Mouse (Mus musculus) liver, embryonic 15.5 days (tissue): ENCODE results near the gene Cst9. TPM values are rescaled to one million over a fixed set of nuclear protein-coding genes. Genes with fewer than 3 reads are reported as not detected.

Experiments used
- ATAC-seq: fragments of 200-750 bp; cut with Nextera tagmentation; 2 replicates; pipeline ENCODE4 v1.8.0; 2017; ENCODE audit warnings: moderate number of reproducible peaks, mild to moderate bottlenecking, moderate library complexity; ENCODE audit not compliant: insufficient read depth
- H3K27ac ChIP-seq: fragments of 300-500 bp; sonication (generic); replicated peaks from 2 replicates; pipeline ENCODE4 v1.5.1; 2015; ENCODE audit warnings: mild to moderate bottlenecking, inconsistent platforms
- H3K27me3 ChIP-seq: fragments of 300-500 bp; sonication (generic); 2 replicates; pipeline ENCODE4 v1.6.1; 2015; ENCODE audit warnings: mild to moderate bottlenecking, inconsistent platforms
- H3K36me3 ChIP-seq: fragments of 300-500 bp; sonication (generic); replicated peaks from 2 replicates; pipeline ENCODE4 v1.6.1; 2015; ENCODE audit warnings: moderate library complexity, mild to moderate bottlenecking, inconsistent platforms
- H3K4me1 ChIP-seq: fragments of 300-500 bp; sonication (generic); replicated peaks from 2 replicates; pipeline ENCODE4 v1.6.1; 2015; ENCODE audit warnings: inconsistent platforms
- H3K4me2 ChIP-seq: fragments of 300-500 bp; sonication (generic); 2 replicates; pipeline ENCODE4 v1.6.1; 2015; ENCODE audit warnings: moderate library complexity, mild to moderate bottlenecking, inconsistent platforms
- H3K4me3 ChIP-seq: fragments of 300-500 bp; sonication (generic); replicated peaks from 2 replicates; pipeline ENCODE4 v1.5.1; 2015; ENCODE audit warnings: mild to moderate bottlenecking, inconsistent platforms
- H3K9ac ChIP-seq: fragments of 300-500 bp; sonication (generic); 2 replicates; pipeline ENCODE4 v1.6.1; 2015; ENCODE audit warnings: moderate library complexity, mild to moderate bottlenecking, inconsistent platforms
- H3K9me3 ChIP-seq: fragments of 300-500 bp; sonication (generic); replicated peaks from 2 replicates; pipeline ENCODE4 v1.6.1; 2016; ENCODE audit warnings: inconsistent platforms
- WGBS: fragments of 180-500 bp; shearing (Covaris S2); methylation state at CpG from one replicate; pipeline ENCODE4 v1.1.7; 2015; ENCODE audit warnings: mixed read lengths; ENCODE audit not compliant: insufficient replicate concordance; 5-methylcytosine and 5-hydroxymethylcytosine counted together
- polyA plus RNA-seq: library from polyadenylated mRNA; unstranded; fragments of >200 nt; fragmentation: Nextera tagmentation; extraction: Ambion mirVana; gene quantifications from 2 replicates; pipeline ENCODE4 v1.2.1, GENCODE M21; 2015

The Cst9 gene
- polyA plus RNA-seq, 1 experiment from 2014 or later, result 0.17 TPM

DNA sequence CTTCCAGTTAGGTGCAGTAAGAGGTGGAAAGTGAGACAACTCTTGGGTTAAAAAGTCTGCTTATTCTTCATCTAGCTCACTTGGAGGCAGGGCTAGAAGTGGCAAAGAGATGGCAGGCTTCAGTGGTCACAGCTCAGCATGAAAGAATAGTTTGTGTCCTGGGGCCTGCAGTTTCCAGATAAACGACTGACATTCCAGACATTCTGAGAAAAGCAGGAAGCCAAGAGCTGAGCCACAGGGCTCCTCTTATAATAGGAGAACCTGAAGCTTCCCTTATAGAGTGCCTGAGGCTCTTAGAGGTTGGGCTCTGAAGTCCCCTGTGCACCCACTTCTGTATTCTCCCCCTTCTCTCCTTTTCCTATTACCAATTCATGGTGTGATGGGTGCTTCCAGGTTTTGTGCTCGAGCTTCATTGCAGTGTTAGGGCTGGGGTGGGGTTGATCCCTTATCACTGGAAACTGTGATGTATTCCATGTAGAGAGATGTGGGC, 43.7 kb downstream of the Cst9 start:
- whole genome bisulfite sequencing, result 4% methylated on average over 2 of the region's 2 CpGs
- no peak for ATAC-seq

GRCm38 (mm10) chr2:148879199-148879598, 44.3 kb downstream of the Cst9 start:
- Histone ChIP-seq H3K4me3 (no peak overlapping the region), H3K4me1 (peaks cover 22% of the 10 kb centered on the region), H3K36me3 (no peaks in the 10 kb centered on the region), H3K27me3 (0 out of 2 replicates have a peak, but pooled peaks cover 2% of the 10 kb centered on the region), H3K27ac (no peak overlapping the region), H3K4me2 (no peak overlapping the region), H3K9ac (no peak overlapping the region), H3K9me3 (no peaks in the 10 kb centered on the region)
- 38% methylated on average over 1 of the region's 1 CpGs for WGBS
- no peak for ATAC-seq

More for the DNA sequence above, 43.7 kb downstream of the Cst9 start:
- Histone ChIP-seq H3K4me3 (no peak overlapping the region), H3K27ac (no peak overlapping the region), H3K27me3 (0 out of 2 replicates have a peak, but pooled peaks cover 2% of the 10 kb centered on the region), H3K36me3 (no peaks in the 10 kb centered on the region), H3K4me1 (peaks cover 27% of the 10 kb centered on the region), H3K4me2 (no peak overlapping the region), H3K9ac (no peak overlapping the region), H3K9me3 (no peaks in the 10 kb centered on the region)

GRCm38 (mm10) chr2:148884738-148885137, 49.8 kb downstream of the Cst9 start:
- H3K9ac ChIP-seq, result no peak overlapping the region
- no peaks in the 10 kb centered on the region for H3K4me1 ChIP-seq
- H3K36me3 ChIP-seq, result no peaks in the 10 kb centered on the region
- H3K4me3 ChIP-seq, result no peak overlapping the region
- ATAC-seq, result no peak
- 0 out of 2 replicates have a peak, but pooled peaks cover 2% of the 10 kb centered on the region for H3K27me3 ChIP-seq
- no peak overlapping the region for H3K27ac ChIP-seq
- no peaks in the 10 kb centered on the region for H3K9me3 ChIP-seq
- no peak overlapping the region for H3K4me2 ChIP-seq

Other genes starting within 250 kb of the Cst9 start
- gene Nxt1, start 162.5 kb upstream of the Cst9 start, polyA plus RNA-seq, result 43.9 and 51.8 TPM in 2 replicates
- 9.5 and 10.4 TPM in 2 replicates for gene Gzf1, start 154.1 kb upstream of the Cst9 start, polyA plus RNA-seq
- 0.29 and 0.30 TPM in 2 replicates for gene Napb, start 102.7 kb upstream of the Cst9 start, polyA plus RNA-seq
- gene Cstl1, start 84.8 kb upstream of the Cst9 start, polyA plus RNA-seq, result not detected in 2 replicates
- not detected in 2 replicates for gene Cst11, start 63.6 kb upstream of the Cst9 start, polyA plus RNA-seq
- not detected in 2 replicates for gene 8030411F24Rik, start 53.1 kb upstream of the Cst9 start, polyA plus RNA-seq
- gene Cst12, start 45.8 kb upstream of the Cst9 start, polyA plus RNA-seq, result not detected in 2 replicates
- gene Cst8, start 36.4 kb upstream of the Cst9 start, polyA plus RNA-seq, result 0.37 and 0.39 TPM in 2 replicates
- gene Cst13, start 15.1 kb upstream of the Cst9 start, polyA plus RNA-seq, result not detected in 2 replicates
- gene 9230104L09Rik, start 29.9 kb downstream of the Cst9 start, polyA plus RNA-seq, result not detected in 2 replicates
- gene Cst3, start 40.5 kb downstream of the Cst9 start, polyA plus RNA-seq, result 173 and 189 TPM in 2 replicates
- gene Gm1330, start 168.1 kb downstream of the Cst9 start, polyA plus RNA-seq, result not detected in 2 replicates
- gene Gm10750, start 182.1 kb downstream of the Cst9 start, polyA plus RNA-seq, result not detected in 2 replicates